ENCODE assay signal across 10 mouse cellular contexts in the genomic region with DNA sequence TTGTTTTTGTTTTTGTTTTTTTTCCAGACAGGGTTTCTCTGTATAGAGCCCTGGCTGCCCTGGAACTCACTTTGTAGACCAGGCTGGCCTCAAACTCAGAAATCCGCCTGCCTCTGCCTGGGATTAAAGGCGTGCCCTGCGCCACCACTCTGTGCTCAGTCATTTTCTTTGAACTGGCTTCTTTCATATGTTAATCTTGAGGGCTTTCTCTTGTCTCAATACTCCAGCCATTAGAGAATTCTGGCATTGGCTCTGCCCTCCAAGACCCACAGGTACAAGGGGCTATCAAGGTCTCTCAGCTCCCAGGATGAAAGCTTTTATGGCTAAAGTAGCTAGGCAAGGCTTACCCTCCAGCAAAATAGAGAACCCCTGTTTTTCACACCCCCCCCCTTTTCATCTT.
"Had no signal": no experiment of that assay in that cellular context is flagged by ENCODE, and none has a peak within 500 bp of the region (broad histone marks: within the 10 kb centered on the region; RNA-seq: fewer than 3 reads in every experiment).

No protein-coding gene starts in this region.

- H3K27me3 ChIP-seq: liver, embryonic 15.5 days had no signal

- H3K4me1 ChIP-seq: limb, embryonic 10.5 days; liver, embryonic 15.5 days had no signal

- ATAC-seq: lung, postnatal 0 days had no signal

- H3K9ac ChIP-seq: liver, embryonic 15.5 days had no signal

- DNase-seq: kidney, postnatal 25 days; lung, adult 2 months; lung, postnatal 36 days; right cerebral cortex, postnatal 14 days had no signal

- H3K27ac ChIP-seq: left cerebral cortex, adult 2 months; limb, embryonic 10.5 days; liver, embryonic 15.5 days; neural tube, embryonic 12.5 days had no signal

- H3K9me3 ChIP-seq: limb, embryonic 10.5 days; liver, embryonic 15.5 days; neural tube, embryonic 12.5 days had no signal

- H3K4me3 ChIP-seq: left cerebral cortex, adult 2 months; limb, embryonic 10.5 days; liver, embryonic 15.5 days had no signal

- H3K4me2 ChIP-seq: liver, embryonic 11.5 days; liver, embryonic 15.5 days had no signal

- H3K36me3 ChIP-seq: limb, embryonic 10.5 days; liver, embryonic 15.5 days; neural tube, embryonic 12.5 days had no signal
